Mouse (Mus musculus) liver, adult 10 weeks (tissue): Measurements from ENCODE around the gene Clec4d. TPM values are rescaled to one million over a fixed set of nuclear protein-coding genes. Genes with fewer than 3 reads are reported as not detected.

Experiments
- polyA plus RNA-seq: library from polyadenylated mRNA; stranded (reverse); fragments of 350-450 nt; fragmentation: Illumina TruSeq; extraction: RNeasy Lipid Tissue Mini Kit (QIAGEN cat#74804); gene quantifications from one replicate; pipeline ENCODE4 v1.2.3, GENCODE M21; 2014; ENCODE audit warnings: low read depth, low replicate concordance

Gene Clec4d
- not detected for polyA plus RNA-seq

DNA sequence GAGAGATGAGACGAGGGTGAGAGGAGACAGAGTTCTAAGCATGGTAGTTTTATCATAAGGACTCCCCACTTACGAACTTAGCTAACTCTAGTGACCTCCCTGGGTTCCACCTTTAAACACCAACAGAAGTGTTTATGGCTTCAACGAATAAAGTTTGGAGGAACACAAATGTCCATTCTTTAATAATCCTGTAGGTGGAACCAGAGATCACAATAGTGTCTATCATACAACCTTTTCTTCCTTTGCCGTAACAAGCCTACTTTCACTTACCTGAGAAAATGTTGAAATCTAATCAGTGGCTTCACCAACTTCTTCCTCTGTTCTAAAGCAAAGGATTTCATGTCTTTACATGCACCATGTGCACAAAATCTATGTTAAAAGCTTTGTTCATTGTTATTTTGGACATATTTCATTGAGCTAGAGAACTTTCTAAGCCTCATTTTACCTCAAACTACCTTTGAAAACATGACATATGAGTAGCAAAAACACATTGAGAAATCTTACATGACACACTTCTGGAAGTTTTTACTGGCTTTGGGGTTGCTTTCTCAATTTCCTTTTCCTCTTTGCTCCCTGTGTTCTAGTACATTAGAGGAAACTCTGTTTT lies at the start of gene Clec4d:
TSS of gene Clec4d (plus strand) at position 557 of the 607 bp plus-strand sequence.

DNA sequence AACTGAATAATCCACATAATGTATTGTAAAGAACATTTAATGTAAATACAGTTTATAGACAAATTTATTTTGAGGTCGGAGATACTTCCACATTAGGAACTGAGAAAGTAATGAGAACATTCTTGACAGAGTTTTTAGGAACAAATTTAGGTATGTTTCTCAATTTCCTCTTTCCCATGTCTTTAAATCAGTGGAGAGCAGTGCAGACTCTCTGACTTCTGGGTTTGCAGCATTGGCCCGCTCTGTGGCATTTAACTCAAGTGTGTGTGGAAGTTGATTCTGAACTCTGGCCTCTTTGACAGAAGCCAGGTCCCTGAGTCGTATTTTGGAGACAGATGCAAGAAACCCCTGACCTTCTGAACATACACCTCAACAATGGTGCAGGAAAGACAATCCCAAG lies 32.3 kb upstream of the Clec4d start, which contains the start of gene Clec4n:
TSS of gene Clec4n (plus strand) at position 200 of the 400 bp plus-strand sequence.

DNA sequence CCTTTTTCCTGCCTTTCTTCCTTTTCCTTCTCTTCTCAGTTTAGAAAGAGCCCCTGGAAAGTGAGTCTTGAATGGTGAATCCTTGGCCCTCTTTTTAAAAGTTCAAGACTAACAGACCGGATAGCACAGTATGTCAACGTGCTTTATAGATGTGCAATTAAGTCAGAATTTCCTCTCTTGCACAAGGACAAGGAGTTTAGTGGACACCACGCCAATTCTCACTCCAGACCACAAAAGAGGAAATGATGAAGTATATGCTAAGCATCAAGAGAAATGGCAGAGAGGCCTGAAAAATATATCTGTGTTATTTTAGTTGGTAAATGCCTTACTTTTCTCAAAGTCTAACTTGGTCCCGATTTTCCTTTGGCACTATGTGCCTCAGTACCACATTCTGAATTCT lies 27.8 kb downstream of the Clec4d start, which contains the start of gene Clec4e:
TSS of gene Clec4e (minus strand) at position 118 of the 400 bp plus-strand sequence.

DNA sequence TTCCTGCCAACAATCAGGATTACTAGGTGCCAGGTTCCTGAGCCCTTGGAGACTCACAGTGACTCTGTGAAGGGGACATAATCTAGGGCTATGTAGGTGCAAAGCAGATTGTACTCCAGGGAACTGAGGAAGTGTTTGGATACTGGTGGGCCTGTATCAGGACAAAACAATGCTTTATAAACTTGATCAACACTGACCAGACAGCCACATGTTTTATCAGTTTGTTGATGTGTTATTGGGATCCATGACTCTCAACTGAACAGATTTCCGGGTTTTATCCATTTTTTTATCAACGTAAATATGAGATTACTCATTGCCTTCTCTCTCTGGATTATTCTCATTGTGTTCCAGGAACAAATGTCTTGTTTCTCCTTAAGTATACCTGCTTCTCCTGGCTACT lies 46.1 kb downstream of the Clec4d start, which contains the start of gene Vmn2r19:
TSS of gene Vmn2r19 (plus strand) at position 301 of the 400 bp plus-strand sequence.

Other genes starting within 250 kb of the Clec4d start
- 0.69 TPM for gene Clec4b1, start 212.1 kb upstream of the Clec4d start, polyA plus RNA-seq
- gene Clec4a2, start 155.7 kb upstream of the Clec4d start, polyA plus RNA-seq: 5.1 TPM
- not detected for gene Clec4b2, start 89.2 kb upstream of the Clec4d start, polyA plus RNA-seq
- 5.1 TPM for gene Clec4n, start 32.3 kb upstream of the Clec4d start, polyA plus RNA-seq
- gene Clec4e, start 27.8 kb downstream of the Clec4d start, polyA plus RNA-seq: 1.2 TPM
- not detected for gene Vmn2r19, start 46.2 kb downstream of the Clec4d start, polyA plus RNA-seq
- gene Vmn2r20, start 156.0 kb downstream of the Clec4d start, polyA plus RNA-seq: not detected